Mouse (Mus musculus) hematopoietic stem cell, adult 5-6 weeks (primary cell): ENCODE data around the gene Cmtm3. TPM values are rescaled to one million over a fixed set of nuclear protein-coding genes. Genes with fewer than 3 reads are reported as not detected.
A peak's percentile ranks its signal among the peaks of the same experiment; 100 is the strongest.

Source experiments
- ATAC-seq, 2 experiments: fragments of 125-278 bp in 1 of 2; replicated peaks in 1 of 2; 2 replicates each; pipeline ENCODE4 v1.8.0; 2016 to 2017; ENCODE audit warnings: inconsistent platforms in 2 of 2, mild to moderate bottlenecking in 2 of 2, moderate number of reproducible peaks in 2 of 2, low read depth in 1 of 2, moderate TSS enrichment in 1 of 2; ENCODE audit not compliant: low FRiP score in 2 of 2, poor library complexity in 2 of 2, severe bottlenecking in 2 of 2, insufficient read depth in 1 of 2, low TSS enrichment in 1 of 2
- total RNA-seq: library from RNA; stranded (forward); fragments of 172-1452, 232-1000 nt; gene quantifications from 2 replicates; pipeline ENCODE4 v1.2.3, GENCODE M21; 2017

The Cmtm3 gene
- total RNA-seq, 1 experiment from 2014 or later: 12.1 TPM

DNA sequence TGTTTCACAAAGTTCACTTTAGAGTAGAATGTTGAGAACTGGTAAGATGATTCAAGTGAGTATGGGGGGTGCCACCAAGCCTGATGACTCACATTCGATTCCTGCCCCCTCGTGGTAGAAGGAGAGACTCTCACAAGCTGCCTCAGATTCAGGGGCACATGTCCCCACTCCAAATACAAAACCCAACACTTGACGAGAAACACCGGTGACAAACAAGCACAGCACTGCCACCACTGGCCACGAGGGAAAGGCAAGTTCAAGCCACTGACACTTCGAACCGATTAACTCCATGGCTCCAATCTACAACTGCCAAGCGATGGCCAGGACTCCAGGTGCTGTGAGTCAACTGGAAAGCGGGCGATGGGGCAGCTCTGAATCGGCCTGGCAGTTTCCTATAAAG lies 34.6 kb downstream of the Cmtm3 start:
- 0 out of 4 replicates have a peak, but pooled peaks of 1 of the 2 experiments have one; percentile 25 for ATAC-seq

DNA sequence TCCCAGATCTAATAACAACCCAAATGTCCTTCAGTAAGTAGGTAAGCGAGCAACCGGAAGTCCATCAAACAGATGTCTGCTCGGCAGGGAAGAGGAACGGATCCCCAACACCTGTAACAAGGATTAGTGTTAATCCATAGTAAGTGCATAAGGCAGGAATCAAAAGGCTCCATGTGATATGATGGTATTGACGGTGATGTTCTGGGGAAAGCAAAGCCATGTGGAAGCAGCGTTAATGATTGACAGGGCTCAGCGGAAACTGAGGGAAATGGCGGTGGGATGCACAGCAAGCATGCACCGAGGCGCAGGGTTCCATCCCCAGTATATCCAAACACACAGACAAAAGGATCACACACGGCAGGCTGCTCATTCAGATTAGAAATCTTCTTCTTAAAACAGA lies 35.1 kb downstream of the Cmtm3 start:
- no peak for ATAC-seq

DNA sequence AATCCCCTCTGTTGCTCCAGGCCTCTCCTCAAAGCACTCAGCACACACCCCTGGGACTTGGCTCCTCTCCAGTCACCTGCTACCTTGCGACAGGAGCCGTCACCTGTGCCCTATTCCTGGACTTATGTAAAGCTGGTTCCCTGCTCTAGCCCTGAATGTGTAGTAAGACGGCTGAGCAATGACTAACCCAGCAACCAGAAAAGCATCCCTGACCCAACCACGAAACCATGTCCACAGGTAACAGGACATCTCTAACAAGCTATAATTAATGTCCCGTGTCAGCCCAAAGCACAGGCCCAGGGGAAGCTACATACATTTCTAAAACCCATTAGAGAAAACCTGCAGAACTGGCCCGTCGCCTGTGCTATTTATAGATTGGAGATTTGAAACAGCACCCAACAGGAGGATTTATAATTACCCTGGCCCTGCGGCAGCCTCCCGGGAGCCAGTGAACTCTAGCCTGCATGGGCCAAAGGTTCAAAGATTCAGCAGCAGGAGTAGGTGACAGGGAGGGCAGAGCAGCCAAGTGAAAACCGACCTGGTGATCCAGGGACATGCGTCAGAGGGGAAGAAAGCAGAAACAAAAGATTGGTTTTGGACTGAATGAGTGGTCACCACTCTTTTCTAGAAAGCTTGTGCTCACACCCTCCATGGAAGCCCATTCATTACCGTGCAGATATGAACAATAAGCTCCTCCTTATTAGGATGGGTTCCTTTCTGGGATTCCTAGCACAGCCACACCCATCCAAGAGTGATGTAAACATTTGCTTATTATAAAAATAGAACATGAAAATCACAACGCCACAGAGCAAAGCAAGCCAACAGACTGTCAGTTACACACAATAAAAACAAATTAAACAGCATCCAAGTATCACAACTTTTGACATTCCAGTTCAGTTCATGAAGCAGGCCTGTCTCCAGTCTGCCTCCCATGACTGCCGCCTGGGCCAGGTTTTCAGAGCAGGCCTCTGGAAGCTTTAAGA lies 35.9 kb downstream of the Cmtm3 start:
- ATAC-seq: no peak

DNA sequence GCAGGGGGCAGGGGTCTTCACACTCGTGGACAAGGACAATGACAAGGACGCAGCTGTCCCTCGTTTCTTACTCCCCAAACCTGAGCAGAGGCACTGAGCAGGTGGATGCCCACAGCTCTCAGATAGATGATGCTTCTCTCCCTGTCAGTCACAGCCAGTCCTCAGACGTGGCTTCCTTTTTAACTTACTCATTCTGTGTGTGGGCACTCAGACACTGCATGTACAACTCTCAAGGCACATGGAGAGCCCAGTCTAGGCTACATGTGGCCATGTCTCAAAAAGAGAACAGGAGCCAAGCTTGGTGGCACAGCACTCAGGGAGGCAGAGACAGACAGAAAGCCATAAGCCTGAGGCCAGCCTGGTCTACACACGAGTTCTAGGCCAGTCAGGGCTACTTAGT lies 36.7 kb downstream of the Cmtm3 start:
- no peak for ATAC-seq

DNA sequence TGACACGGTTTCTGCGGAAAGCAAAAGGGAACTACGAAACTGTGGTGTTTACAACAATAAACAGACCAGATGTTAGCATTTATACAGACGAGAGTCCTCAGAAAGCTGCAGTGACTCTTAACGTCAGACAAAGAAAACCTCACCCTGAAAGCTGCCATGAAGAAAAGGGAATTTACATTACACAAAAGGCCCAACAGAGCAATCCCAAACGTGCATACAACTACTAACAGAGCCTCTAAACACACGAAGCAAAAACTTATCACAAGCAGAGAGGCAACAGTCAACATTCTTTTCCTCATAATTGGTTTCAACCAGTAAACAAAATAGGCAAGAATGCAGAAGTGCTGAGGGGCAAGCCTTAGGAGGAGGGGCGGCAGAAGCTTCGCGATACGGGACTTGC lies 37.5 kb downstream of the Cmtm3 start:
- no peak for ATAC-seq

DNA sequence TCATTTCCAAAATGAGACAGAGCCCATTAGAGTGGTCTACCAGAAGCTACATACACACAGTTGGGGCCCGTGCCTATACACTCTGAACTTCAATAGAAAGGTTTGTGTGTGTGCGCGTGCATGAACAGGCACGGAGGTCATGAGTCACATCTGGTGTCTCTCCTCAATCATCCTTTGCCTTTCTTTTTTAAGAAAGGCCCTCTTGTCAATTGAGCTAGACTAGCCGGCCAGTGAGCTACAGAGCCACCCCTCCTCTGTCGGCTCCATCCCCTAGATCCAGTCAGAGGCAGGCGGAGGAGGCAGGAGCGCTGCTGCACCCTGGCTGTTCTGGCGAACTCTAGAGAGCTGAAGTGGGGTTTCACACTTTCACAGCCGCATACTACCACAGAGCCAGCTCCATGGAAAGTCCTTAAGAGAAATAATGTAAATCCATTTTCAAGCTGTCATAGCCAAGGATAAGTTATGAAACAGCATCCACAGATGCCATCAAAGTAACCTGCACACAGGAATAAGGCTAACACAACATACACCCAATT lies 40.2 kb downstream of the Cmtm3 start:
- ATAC-seq: no peak

- no peak for ATAC-seq
Measured at GRCm38 (mm10) chr8:104380269-104380668, 41.1 kb downstream of the Cmtm3 start.

GRCm38 (mm10) chr8:104380961-104381411 lies 41.8 kb downstream of the Cmtm3 start:
- ATAC-seq: no peak

- ATAC-seq: no peak; a peak in 1 of 4 replicates
Measured at GRCm38 (mm10) chr8:104383296-104383695, 44.1 kb downstream of the Cmtm3 start.

DNA sequence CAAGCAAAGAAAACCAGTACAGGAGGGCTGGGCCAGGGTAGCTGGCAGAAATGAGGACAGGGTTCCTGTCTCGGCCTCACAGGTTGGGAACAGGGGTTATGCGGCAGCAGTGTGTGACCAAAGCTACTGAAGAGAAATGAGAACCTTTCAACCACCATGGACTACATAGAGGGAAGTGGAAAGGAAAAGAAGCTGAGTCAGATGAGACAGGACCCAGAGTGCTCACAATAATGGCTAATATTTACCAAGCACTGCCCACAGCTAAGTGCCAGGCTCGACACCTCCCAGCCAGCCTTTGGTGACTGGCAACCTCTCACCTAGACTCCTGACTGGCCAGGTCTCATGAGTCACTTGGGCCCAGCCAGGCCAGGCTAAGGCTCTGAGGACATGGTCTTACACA lies 44.8 kb downstream of the Cmtm3 start:
- peak; percentile 71 to 85 for ATAC-seq

DNA sequence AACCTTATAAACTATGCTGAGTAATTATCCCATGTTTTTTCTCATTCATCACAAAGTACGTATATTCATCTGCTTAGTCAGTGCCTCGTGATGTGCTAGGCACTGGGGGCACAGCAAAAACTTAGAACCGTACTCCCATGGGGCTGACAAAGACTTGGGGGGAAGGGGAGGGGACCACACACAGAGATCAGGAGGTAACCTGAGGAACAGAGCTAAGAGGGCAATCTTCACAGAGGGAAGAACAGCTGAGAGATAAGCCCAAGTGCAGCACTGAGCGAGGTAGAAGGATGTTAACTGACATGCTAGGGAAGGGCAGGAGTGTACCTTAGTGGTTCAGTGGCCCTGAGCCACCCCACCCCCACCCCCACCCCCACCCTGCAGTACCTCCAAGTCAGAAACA lies 47.5 kb downstream of the Cmtm3 start:
- no peak for ATAC-seq

DNA sequence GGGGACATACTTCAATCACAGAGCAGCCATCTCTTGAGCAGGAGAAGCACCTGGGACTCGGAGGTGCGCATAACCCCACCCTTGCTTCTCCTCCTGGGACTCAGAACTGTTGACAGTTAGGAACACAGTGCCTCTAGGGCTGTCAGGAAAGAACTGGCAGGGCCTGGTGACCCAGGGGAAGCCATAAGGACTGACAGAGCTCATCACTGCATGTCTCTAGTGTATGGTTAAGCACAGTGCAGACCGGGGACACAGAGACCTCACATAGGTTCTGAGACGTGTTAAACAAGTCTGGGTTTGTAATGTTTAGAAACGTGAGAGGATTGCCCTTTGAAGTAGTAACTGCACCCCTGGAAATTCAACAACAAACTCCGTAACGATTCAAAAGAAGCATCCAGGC lies 48.3 kb downstream of the Cmtm3 start:
- ATAC-seq: no peak

DNA sequence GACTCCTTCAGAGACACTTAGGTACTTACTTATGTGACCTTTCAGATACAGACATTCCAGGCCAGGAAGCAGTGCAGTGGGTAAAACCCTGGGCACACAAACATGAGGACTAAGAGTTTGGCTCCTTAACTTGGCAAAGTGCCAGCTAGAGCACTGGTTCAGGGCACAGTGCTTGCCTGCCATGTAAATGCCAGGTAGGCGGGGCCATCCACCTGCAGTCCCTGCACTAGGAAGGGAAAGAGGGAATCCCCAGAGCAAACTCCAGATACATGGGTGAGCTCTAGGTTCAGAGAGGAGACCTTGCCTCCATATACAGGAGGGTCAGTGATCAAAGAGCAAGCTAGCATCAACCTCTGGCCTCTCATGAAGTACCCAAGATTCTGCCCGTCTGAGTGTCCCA lies 48.8 kb downstream of the Cmtm3 start:
- no peak for ATAC-seq

DNA sequence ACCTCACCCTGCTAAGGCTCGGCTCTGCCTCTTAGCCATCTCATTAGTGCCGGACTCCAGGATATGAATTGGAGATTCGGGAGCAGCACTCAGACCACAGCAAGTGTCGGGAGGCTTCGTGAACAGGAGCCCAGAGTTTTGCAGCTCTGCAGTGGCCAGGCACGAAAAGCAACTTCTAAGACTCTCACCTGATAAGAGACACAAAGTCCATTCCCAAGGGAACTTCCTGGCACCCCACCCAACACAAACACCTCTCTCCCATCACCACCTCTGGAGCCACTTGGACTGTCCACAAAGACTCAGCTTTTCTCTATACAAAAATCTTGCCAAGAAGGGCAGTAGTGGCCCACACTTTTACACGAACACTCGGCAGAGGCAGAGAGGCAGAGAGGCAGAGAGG lies 51.0 kb downstream of the Cmtm3 start:
- no peak for ATAC-seq

- no peak for ATAC-seq
Measured at GRCm38 (mm10) chr8:104393139-104393538, 53.9 kb downstream of the Cmtm3 start.

- ATAC-seq: no peak
Measured at GRCm38 (mm10) chr8:104393767-104394166, 54.6 kb downstream of the Cmtm3 start.

- ATAC-seq: peak; percentile 61 to 76
Measured at GRCm38 (mm10) chr8:104394801-104395702, 55.8 kb downstream of the Cmtm3 start.
